Mouse (Mus musculus) stomach, embryonic 15.5 days (tissue): Measurements from ENCODE around the gene Gtf2h3. TPM values are rescaled to one million over a fixed set of nuclear protein-coding genes. Genes with fewer than 3 reads are reported as not detected.

Experiments
- polyA plus RNA-seq: library from polyadenylated mRNA; unstranded; fragments of >200 nt; fragmentation: Nextera tagmentation; extraction: Ambion mirVana; gene quantifications from 2 replicates; pipeline ENCODE4 v1.2.1, GENCODE M21; 2015

The Gtf2h3 gene
- polyA plus RNA-seq, 1 experiment from 2014 or later, result 54.9 TPM

Other genes with a start within 250 kb of the Gtf2h3 start
- gene Cdk2ap1, start 216.1 kb upstream of the Gtf2h3 start, polyA plus RNA-seq, result 130 and 165 TPM in 2 replicates
- 77.3 and 81.5 TPM in 2 replicates for gene Sbno1, start 153.1 kb upstream of the Gtf2h3 start, polyA plus RNA-seq
- gene Kmt5a, start 139.2 kb upstream of the Gtf2h3 start, polyA plus RNA-seq, result 92.6 and 104 TPM in 2 replicates
- gene Rilpl2, start 100.8 kb upstream of the Gtf2h3 start, polyA plus RNA-seq, result 31.5 and 32.0 TPM in 2 replicates
- gene Snrnp35, start 96.0 kb upstream of the Gtf2h3 start, polyA plus RNA-seq, result 22.5 and 25.0 TPM in 2 replicates
- gene Rilpl1, start 47.7 kb upstream of the Gtf2h3 start, polyA plus RNA-seq, result 15.1 and 15.2 TPM in 2 replicates
- gene Tmed2, start 38.4 kb upstream of the Gtf2h3 start, polyA plus RNA-seq, result 589 and 688 TPM in 2 replicates
- 14.1 and 17.1 TPM in 2 replicates for gene Ddx55, start 26.3 kb upstream of the Gtf2h3 start, polyA plus RNA-seq
- 73.7 and 77.1 TPM in 2 replicates for gene Eif2b1, start within 50 bp of the Gtf2h3 start, polyA plus RNA-seq
- 39.1 and 43.4 TPM in 2 replicates for gene Atp6v0a2, start 49.4 kb downstream of the Gtf2h3 start, polyA plus RNA-seq
- gene Dnah10, start 145.9 kb downstream of the Gtf2h3 start, polyA plus RNA-seq, result 0.01 and 0.06 TPM in 2 replicates